In genomic region chr2:181212389-181213020, GRCm38 (mm10) we compare ENCODE assay signal across 8 mouse cellular contexts. TPM values are rescaled to one million over a fixed set of nuclear protein-coding genes. Genes with fewer than 3 reads are reported as not detected.
A peak's percentile ranks its signal among the peaks of the same experiment; 100 is the strongest.
DNase-seq lines count a peak whose midpoint lies in the region; ATAC-seq and TF ChIP-seq lines count a peak whose summit lies in the region.

No protein-coding gene starts in this region.

- no peaks in the 10 kb centered on the region for H3K9me3 ChIP-seq in hindbrain, postnatal 0 days (ENCODE audit: low read length)

- intact Hi-C loops in gastrocnemius, postnatal 36 days (cut with DNase I) = no loop called here

- H3K9ac ChIP-seq in hindbrain, postnatal 0 days (replicated peaks; ENCODE audit: low read length) = no peak overlapping the region

- no peaks in the 10 kb centered on the region for H3K36me3 ChIP-seq in hindbrain, postnatal 0 days (ENCODE audit: insufficient read depth, low read length)

- no peaks in the 10 kb centered on the region for H3K4me1 ChIP-seq in hindbrain, postnatal 0 days (ENCODE audit: insufficient read depth, low read length)

- TF ChIP-seq CTCF in layer of hippocampus, adult 2 months (conservative IDR thresholded peaks at IDR 0.05) = no peak
- TF ChIP-seq CTCF in hindbrain, postnatal 0 days (IDR thresholded peaks at IDR 0.05; ENCODE audit: low read depth) = no peak

- H3K4me2 ChIP-seq in hindbrain, postnatal 0 days (ENCODE audit: low read depth, low read length) = peak overlapping the region; percentile 54

- H3K4me3 ChIP-seq in layer of hippocampus, adult 2 months = peak overlapping the region; percentile 49
- peak overlapping the region; percentile 29 for H3K4me3 ChIP-seq in hindbrain, postnatal 0 days (ENCODE audit: low read length)

- no peak for DNase-seq in layer of hippocampus, adult 2 months (ENCODE audit: low spot score in 2 of 2)
- no peak for DNase-seq in layer of hippocampus, adult 8-10 months (ENCODE audit: low spot score in 2 of 2)
- DNase-seq in embryo, embryonic 9.5 days (ENCODE audit: extremely low spot score) = peak; percentile 32
- DNase-seq in hindbrain, postnatal 0 days (ENCODE audit: low spot score) = peak; percentile 14
- DNase-seq in right cerebral cortex, postnatal 4 days = no peak
- DNase-seq in gastrocnemius, postnatal 36 days = no peak
- DNase-seq in retina, embryonic 14.5 days (ENCODE audit: low spot score) = no peak

- no peak for ATAC-seq in hindbrain, postnatal 0 days
- peak; percentile 49 for ATAC-seq in megakaryocyte, adult 5-6 weeks (ENCODE audit: poor library complexity, severe bottlenecking)

- 2% methylated on average over 34 of the region's 34 CpGs for WGBS in hindbrain, postnatal 0 days

- H3K27ac ChIP-seq in layer of hippocampus, adult 2 months = no peak overlapping the region
- no peak overlapping the region for H3K27ac ChIP-seq in hindbrain, postnatal 0 days

- H3K27me3 ChIP-seq in hindbrain, postnatal 0 days (ENCODE audit: insufficient read depth, low read length) = peaks cover 19% of the 10 kb centered on the region

RNA-seq across cellular contexts. Expression of gene Srms, which starts 0.5 kb away (rescaled TPM):
- total RNA-seq in layer of hippocampus, adult 2 months (2021) = under 1 TPM; 0.12 to 0.41 TPM
- under 1 TPM in 3 of 4 experiments, not detected in 1; 0.24 to 0.34 (median 0.31) TPM for total RNA-seq in layer of hippocampus, adult 8-10 months (2022)
- total RNA-seq in hindbrain, postnatal 0 days (2014; rRNA removed) = 0.07 and 0.47 TPM in 2 replicates
- polyA plus RNA-seq in hindbrain, postnatal 0 days (2015; fragmentation: Nextera tagmentation; extraction: Ambion mirVana) = 0.09 and 0.18 TPM in 2 replicates
- not detected in 2 replicates for total RNA-seq in megakaryocyte, adult 5-6 weeks (2015)
- total RNA-seq in megakaryocyte, adult 5-6 weeks (2017) = not detected in 2 replicates
- under 1 TPM; 0.22 to 0.38 TPM for total RNA-seq in gastrocnemius, postnatal 36 days (2021)

RNA-seq across cellular contexts. Expression of gene Fndc11, which starts 7.3 kb away (rescaled TPM):
- total RNA-seq in layer of hippocampus, adult 2 months (2021) = not detected
- total RNA-seq in layer of hippocampus, adult 8-10 months (2022) = not detected
- total RNA-seq in hindbrain, postnatal 0 days (2014; rRNA removed) = 2.2 and 2.8 TPM in 2 replicates
- polyA plus RNA-seq in hindbrain, postnatal 0 days (2015; fragmentation: Nextera tagmentation; extraction: Ambion mirVana) = 0.25 and 0.52 TPM in 2 replicates
- not detected in 2 replicates for total RNA-seq in megakaryocyte, adult 5-6 weeks (2015)
- total RNA-seq in megakaryocyte, adult 5-6 weeks (2017) = not detected in 2 replicates
- not detected for total RNA-seq in gastrocnemius, postnatal 36 days (2021)

RNA-seq across cellular contexts. Expression of gene Ptk6, which starts 9.9 kb away (rescaled TPM):
- under 1 TPM in 1 of 2 experiments, not detected in 1; 0.10 TPM for total RNA-seq in layer of hippocampus, adult 2 months (2021)
- total RNA-seq in layer of hippocampus, adult 8-10 months (2022) = not detected
- total RNA-seq in hindbrain, postnatal 0 days (2014; rRNA removed) = not detected in 2 replicates
- polyA plus RNA-seq in hindbrain, postnatal 0 days (2015; fragmentation: Nextera tagmentation; extraction: Ambion mirVana) = not detected in 2 replicates
- not detected in 2 replicates for total RNA-seq in megakaryocyte, adult 5-6 weeks (2015)
- total RNA-seq in megakaryocyte, adult 5-6 weeks (2017) = not detected in 2 replicates
- not detected for total RNA-seq in gastrocnemius, postnatal 36 days (2021)

RNA-seq across cellular contexts. Expression of gene Ppdpf, which starts 25.5 kb away (rescaled TPM):
- 10 to 100 TPM; 85.4 to 90.2 TPM for total RNA-seq in layer of hippocampus, adult 2 months (2021)
- 10 to 100 TPM; 70.7 to 91.8 (median 77.8) TPM for total RNA-seq in layer of hippocampus, adult 8-10 months (2022)
- 300 and 340 TPM in 2 replicates for total RNA-seq in hindbrain, postnatal 0 days (2014; rRNA removed)
- 329 and 347 TPM in 2 replicates for polyA plus RNA-seq in hindbrain, postnatal 0 days (2015; fragmentation: Nextera tagmentation; extraction: Ambion mirVana)
- 87.9 and 88.9 TPM in 2 replicates for total RNA-seq in megakaryocyte, adult 5-6 weeks (2015)
- total RNA-seq in megakaryocyte, adult 5-6 weeks (2017) = 55.7 and 56.1 TPM in 2 replicates
- 10 to 100 TPM; 40.4 to 45.1 TPM for total RNA-seq in gastrocnemius, postnatal 36 days (2021)

RNA-seq across cellular contexts. Expression of gene Helz2, which starts 29.3 kb away (rescaled TPM):
- total RNA-seq in layer of hippocampus, adult 2 months (2021) = 1 to 10 TPM; 2.5 to 2.9 TPM
- 1 to 10 TPM; 2.6 to 3.6 (median 2.9) TPM for total RNA-seq in layer of hippocampus, adult 8-10 months (2022)
- total RNA-seq in hindbrain, postnatal 0 days (2014; rRNA removed) = 2.8 and 5.7 TPM in 2 replicates
- polyA plus RNA-seq in hindbrain, postnatal 0 days (2015; fragmentation: Nextera tagmentation; extraction: Ambion mirVana) = 0.19 and 0.24 TPM in 2 replicates
- 13.5 and 14.2 TPM in 2 replicates for total RNA-seq in megakaryocyte, adult 5-6 weeks (2015)
- total RNA-seq in megakaryocyte, adult 5-6 weeks (2017) = 11.0 and 14.6 TPM in 2 replicates
- total RNA-seq in gastrocnemius, postnatal 36 days (2021) = 1 to 10 TPM; 2.7 to 3.3 TPM

Comparison
In these comparisons a context has a peak if more than half of its experiments do, and no peak if none do; other contexts are left out.
1. DNase-seq: peak in embryo, embryonic 9.5 days (single experiment) and hindbrain, postnatal 0 days (single experiment); none in layer of hippocampus, adult 2 months (0 of 2), layer of hippocampus, adult 8-10 months (0 of 2), right cerebral cortex, postnatal 4 days (single experiment), gastrocnemius, postnatal 36 days (0 of 2) and retina, embryonic 14.5 days (single experiment).